Mouse (Mus musculus): ENCODE measurements around the gene Gm9602.
"Not testable (repeated sequence)": the region's sequence is repeated elsewhere in the genome, so short reads cannot be mapped to it uniquely, and the experiment has no call there.

GRCm38 (mm10) chr14:4821950-4822349, 45.8 kb downstream of the Gm9602 start:
- TF ChIP-seq TAL1 (conservative IDR thresholded peaks at IDR 0.05; ENCODE audit: low read depth, low read length); CTCF (IDR thresholded peaks at IDR 0.05; ENCODE audit: low read depth, low read length); GATA1 (IDR thresholded peaks at IDR 0.05; ENCODE audit: borderline replicate concordance, low read length): not testable (repeated sequence)

Data from G1E (cell line).